Mouse (Mus musculus): Measurements from ENCODE around the gene Itsn1.

Gene Itsn1

GRCm38 (mm10) chr16:91770662-91771061, 41.6 kb downstream of the Itsn1 start:
- no peak for DNase-seq

GRCm38 (mm10) chr16:91771334-91771733, 42.3 kb downstream of the Itsn1 start:
- no peak for DNase-seq

- DNase-seq: no peak
Observed at GRCm38 (mm10) chr16:91772586-91772985, 43.5 kb downstream of the Itsn1 start.

GRCm38 (mm10) chr16:91779576-91779975, 50.5 kb downstream of the Itsn1 start:
- DNase-seq: no peak

- DNase-seq: no peak
Observed at GRCm38 (mm10) chr16:91780151-91780550, 51.1 kb downstream of the Itsn1 start.

DNA sequence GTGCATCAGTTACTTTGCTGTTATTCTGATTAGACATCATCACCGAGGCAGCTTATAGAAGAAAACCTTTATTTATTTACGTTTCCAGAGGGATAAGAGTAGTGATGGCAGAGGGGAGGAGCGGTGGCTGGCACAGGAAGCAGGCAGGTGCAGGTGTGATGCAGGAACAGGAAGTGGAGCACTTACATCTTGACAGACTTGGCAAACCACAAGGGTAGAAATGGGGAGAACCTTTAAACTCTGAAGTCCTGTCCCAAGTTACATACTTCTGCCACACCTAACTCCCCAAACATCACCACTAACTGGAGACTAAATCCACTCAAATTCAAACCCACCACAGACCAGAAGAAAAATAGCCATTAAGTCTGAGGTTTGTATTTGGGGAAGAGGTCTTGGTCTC, 51.7 kb downstream of the Itsn1 start:
- DNase-seq: no peak

DNA sequence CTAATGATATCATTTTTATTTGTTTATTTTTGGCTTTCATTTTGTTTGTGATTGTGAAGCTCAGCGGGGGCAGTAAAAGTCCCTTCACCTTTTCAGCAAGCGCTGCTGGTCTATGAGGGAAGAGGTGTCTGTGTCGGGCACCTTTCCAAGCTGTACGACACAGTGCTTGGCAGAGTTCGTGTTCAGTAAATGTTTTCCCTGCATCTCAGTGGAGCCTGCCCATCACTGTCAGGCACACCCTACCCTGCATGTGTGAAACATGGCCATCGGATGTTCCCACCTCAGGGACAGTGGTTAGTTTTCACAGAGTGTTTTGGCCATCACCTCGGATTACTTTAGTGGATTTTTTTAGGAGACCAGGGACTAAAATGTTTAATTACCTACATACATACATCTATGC, 54.1 kb downstream of the Itsn1 start:
- DNase-seq: no peak

GRCm38 (mm10) chr16:91784298-91784697, 55.2 kb downstream of the Itsn1 start:
- no peak for DNase-seq

GRCm38 (mm10) chr16:91786425-91786824, 57.3 kb downstream of the Itsn1 start:
- DNase-seq: peak; percentile 56

DNA sequence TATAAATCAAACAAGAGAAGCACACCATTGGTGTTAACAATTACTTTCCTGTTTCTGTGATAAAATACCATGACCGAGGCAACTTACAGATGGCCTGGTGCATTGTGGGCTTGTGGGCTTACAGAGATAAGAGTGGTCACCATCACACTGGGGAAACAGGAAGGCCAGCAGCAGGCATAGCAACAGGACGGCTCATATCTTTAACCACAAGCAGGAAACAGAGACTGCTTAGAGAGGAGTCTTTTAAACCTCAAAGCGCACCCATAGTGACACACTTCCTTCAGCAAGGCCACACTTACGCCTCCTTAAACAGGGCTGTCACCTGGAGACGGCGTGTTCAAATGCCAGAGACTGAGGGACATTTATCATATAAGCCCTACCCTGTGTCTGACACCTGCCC, 60.6 kb downstream of the Itsn1 start:
- no peak for DNase-seq

DNA sequence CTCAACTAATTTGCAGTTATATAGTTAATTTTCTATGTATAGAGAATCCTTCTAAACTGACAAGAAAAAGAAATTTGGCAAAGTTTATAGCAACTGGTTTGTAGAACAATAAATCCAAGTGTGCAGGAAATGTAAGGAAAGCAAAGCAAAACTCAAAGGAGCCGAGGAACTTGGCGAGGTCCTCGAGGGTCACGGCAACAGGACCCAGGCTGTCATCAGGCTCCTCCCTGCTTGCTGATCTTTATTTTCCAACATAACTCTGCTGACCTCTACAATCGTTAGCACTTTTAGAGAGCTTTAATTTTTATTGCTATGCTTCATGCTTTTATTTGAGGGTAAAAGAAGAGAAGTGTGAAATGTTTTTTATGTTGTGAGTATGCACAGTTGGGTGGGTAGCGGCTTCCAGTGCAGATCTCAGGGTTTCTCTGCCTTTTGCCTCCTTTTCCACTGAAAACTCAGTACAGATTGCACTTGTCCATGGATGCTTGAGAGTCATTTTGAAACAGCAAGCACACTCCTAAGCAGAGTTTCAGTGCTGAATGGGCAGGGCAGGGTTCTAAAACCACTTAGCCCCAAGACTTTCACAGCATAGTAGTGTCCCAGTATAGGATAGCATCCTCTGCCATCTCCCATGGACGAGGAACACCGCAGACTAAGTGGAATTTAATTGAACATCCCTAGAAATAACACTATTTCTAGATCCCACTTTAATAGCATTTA, 63.6 kb downstream of the Itsn1 start:
- DNase-seq: no peak

- no peak for DNase-seq
Observed at GRCm38 (mm10) chr16:91793507-91794278, 64.6 kb downstream of the Itsn1 start.

DNA sequence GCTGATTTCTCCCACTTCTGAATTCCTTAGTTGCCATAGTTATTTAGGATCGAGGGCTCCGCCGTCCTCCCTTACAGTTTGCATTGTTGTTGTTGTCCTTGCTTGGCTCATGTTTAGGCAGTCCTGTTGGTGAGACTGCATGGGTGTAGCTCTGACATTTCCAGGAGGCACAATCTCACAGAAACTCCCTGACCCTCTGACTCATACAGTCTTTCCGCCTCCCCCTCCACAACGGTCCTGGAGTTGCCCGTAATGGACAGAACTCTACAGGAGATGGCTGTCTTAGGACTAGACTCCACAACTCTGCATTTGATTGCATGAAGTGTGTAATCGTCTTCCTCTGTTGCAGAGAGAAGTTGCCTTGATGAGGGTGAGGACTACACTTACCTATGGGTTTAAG, 65.2 kb downstream of the Itsn1 start:
- no peak for DNase-seq

DNA sequence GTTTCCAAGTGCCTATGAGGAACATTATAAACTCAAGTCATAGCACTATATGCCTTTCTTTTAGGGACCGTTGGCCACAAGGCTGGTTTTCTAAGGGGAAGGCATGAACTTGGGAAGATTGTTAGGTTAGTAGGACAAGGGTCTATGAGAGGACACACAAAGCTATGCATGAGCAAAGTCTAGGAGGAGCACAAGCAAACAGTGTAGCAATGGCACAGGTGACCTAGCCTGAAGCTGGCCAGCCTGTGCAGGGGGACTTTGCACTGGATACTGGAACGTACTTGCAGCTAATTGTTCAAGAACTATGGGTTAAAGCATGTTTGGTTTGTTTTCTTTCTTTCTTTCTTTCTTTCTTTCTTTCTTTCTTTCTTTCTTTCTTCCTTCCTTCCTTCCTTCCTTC, 66.0 kb downstream of the Itsn1 start:
- DNase-seq: no peak

DNA sequence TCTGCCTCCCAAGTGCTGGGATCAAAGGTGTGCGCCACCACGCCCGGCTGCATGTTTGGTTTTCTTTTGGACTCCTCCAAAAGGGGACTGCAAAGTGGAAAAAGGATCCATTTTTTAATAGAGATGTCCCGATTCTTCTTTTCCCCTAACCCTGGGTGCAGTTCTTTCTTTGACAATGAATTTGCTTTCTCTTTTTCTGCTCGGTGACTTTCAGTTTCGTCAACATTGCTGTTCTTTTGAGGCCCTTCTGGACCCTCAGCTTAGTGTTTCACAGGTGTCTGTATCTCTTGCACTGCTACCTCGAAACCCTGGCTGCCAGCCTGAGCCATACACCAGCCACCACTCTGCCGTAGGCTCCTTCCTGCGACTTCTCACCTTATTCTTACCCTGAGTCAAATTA, 66.5 kb downstream of the Itsn1 start:
- DNase-seq: no peak

DNA sequence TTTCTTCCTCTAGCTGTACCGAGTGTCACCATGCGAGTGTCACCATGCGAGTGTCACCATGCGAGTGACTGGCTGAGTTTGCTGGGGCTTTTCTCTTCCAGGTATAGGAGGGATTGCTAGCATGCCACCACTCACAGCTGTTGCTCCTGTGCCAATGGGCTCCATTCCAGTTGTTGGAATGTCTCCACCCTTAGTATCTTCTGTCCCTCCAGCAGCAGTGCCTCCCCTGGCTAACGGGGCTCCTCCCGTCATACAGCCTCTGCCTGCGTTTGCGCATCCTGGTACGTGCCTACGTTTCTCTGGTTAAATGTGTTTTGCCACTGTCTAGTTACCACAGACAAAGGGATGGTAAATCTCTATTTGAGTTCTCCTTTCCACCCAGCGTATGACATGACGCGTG, 72.3 kb downstream of the Itsn1 start:
- no peak for DNase-seq

DNA sequence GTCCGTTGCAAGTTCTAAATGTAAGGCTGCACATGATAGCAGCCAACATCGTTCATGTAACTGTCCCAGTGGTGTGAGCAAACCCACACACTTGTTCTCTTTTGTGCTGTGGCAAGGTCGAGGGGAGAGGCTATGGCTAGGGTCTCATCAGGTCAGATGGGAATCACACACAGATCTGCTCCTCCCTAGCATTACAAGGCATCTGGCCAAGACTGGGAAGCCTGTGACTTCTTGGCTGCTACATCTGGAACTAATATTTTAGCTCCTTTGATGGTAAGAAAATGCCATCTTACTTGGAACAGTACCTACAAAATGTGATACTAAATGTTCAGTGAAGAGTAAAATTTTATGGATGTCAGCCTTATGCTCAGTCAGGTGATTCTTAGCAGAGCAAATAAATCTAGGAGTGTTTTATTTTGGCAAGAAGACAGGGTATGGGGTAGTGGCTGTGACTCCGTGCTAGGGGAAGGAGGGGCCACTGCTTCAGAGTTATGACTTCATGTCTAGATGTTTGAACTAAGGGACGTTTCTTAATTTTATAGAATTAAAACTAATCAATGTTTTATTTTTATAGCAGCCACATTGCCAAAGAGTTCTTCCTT, 73.5 kb downstream of the Itsn1 start:
- no peak for DNase-seq

DNA sequence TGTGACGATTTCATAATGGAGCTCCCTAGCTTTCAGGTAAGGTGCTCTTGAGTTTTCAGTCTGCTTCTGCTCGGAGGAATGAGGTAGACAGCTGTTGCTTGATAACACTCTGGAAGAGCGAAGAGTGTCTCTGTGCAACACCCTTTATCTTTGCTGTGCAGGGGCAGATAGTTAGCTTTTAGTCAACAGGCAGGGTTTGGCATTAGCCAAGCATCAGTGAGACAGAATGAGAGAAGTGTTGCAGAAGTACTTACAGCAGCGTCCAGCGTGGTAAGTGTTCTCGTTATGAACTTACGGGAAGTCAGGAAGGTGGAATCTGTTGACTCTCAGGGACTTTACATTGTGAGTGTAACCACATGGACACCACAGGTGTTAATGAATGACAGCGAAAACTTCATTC, 75.3 kb downstream of the Itsn1 start:
- no peak for DNase-seq

GRCm38 (mm10) chr16:91804831-91805230, 75.8 kb downstream of the Itsn1 start:
- no peak for DNase-seq

DNA sequence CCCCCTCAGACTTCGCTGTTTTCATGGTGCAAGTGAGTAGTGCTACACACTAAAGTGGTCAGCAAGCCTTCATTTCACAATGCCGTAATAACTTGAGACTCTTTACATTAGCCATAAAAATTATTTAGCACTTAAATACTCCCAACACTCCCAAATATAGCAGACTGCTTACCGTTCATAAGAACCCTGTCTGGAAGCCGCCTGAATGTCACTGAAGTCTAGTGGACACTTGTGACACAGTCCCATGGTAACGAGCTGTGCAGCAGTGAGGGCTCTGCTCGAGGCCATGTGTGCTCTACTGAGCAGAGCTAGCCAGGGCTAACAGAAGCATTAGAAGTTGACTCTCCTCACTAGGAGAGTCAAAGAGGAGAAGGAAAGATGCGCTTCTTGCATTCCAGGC, 81.2 kb downstream of the Itsn1 start:
- no peak for DNase-seq

DNA sequence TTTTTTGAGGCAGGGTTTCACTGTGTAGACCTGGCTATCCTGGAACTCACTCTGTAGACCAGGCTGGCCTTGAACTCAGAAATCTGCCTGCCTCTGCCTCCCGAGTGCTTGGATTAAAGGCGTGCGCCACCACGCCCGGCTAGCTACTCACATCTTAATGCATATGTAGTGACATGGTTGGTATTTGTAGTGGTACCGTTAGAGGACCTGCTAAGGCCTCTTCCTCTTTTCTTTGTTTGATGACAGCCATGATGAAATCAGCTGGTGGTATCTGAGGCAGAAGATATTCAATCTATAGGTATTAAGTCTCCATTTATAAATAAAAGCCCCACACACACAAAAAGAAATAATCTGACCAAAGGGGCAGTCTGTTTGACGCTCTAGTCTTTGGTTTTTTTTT, 82.3 kb downstream of the Itsn1 start:
- no peak for DNase-seq

- DNase-seq: no peak
Observed at GRCm38 (mm10) chr16:91811876-91812275, 82.8 kb downstream of the Itsn1 start.

GRCm38 (mm10) chr16:91813543-91813942, 84.5 kb downstream of the Itsn1 start:
- no peak for DNase-seq

- peak; percentile 33 for DNase-seq
Observed at GRCm38 (mm10) chr16:91815067-91815466, 86.0 kb downstream of the Itsn1 start.

All from right cerebral cortex, postnatal 4 days (tissue).